Mouse (Mus musculus): ENCODE results near the gene Gna11.

The Gna11 gene

GRCm38 (mm10) chr10:81545161-81545747 lies at the start of gene Gna11:
TSS of gene Gna11 (minus strand) at chr10:81545190.
- peak; percentile 100 for DNase-seq

DNA sequence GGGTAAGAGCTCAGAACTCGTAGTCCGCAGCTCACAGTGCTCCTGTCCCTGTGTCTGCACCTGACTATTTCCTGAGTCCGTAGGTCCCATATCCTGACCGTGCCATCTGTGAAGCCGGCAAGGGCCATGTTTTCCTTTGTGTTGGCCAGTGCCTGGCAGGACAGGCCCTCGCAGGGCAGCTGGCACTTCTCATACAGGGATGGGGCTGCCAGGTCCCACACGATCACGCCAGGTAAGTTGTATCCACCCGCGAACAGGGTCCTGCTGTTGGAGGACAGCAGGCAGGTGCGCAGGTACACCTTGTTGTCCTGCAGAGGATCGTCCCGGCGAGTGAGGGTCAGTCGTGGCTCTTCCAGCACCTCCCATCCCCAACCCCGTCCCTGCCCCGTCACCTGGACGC lies 48.9 kb upstream of the Gna11 start:
- peak; percentile 85 for DNase-seq

DNA sequence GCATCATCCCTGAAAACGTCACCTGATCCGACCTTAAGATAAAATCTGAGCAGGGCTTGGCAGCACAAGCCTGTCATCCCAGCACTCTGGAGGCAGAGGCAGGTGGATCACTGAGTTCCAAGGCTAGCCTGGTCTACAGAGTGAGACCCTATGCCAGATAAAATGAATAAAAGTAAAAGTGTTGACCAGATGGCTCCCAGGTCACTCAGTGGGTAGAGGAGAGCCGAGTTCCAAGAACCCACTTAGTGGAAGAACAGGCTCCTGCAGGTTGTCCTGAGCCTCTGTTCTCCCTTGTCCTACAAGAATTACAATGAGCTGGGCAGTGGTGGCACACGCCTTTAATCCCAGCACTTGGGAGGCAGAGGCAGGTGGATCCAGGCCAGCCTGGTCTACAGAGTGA lies 48.2 kb upstream of the Gna11 start:
- DNase-seq: peak; percentile 50

DNA sequence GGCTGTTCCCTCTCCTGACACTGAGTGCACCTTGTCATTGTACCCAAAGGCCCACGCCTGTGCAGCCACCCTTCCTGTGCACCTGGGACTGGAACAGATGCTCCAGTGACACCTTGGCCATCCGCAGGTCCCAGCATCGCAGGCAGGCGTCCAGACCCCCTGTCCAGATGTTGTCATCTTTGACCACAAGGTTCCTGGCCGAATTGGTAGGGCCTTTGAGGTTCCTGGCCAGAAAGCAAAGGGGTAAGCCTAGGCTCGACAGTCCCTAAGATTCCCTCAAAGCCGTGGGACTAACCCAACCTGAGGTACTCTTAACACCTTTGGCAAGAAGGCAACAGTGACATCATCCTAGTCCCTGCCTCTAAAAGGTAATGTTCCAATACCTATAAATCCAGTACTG lies 47.6 kb upstream of the Gna11 start:
- peak; percentile 59 for DNase-seq

DNA sequence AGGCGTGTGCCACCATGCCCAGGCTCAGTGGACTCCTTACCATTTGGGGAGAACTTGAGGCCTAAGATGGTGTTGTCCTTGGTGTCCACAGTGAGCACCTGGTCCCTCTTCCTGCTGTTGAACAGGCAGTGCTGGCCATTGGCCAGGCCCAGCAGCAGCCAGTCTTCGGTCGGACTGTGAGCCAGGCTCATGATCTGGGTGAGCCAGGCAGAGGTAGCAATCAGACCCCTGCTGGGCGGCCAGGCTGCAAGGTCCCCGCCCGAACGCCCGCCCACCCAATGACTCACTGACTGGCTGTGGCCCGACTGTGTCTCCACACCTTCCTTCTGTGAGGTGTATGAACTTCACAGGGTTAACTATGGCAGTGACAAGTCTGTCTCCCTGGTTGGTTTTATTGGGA lies 46.9 kb upstream of the Gna11 start:
- peak; percentile 66 for DNase-seq

GRCm38 (mm10) chr10:81588739-81589138 lies 43.7 kb upstream of the Gna11 start:
- DNase-seq: peak; percentile 35

DNA sequence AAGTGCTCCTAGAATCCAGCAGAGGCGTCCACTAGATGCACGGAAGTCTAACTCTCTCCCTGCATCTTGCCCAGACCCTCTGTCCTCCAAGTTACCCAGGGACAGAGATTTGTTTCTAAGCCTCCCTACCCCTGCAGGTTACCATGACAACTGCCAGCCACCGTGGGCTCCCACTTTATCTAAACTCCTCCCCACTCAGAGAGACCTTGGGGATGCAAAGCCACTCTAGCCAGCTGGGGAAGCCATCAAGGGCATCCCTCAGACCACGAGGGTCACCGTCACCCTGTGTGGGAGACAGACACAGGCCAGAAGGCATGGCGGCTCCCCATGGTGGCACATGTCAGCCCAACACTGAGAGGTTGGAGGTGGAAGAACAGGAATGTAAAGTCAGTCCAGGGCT lies 38.4 kb upstream of the Gna11 start:
- DNase-seq: no peak

GRCm38 (mm10) chr10:81580441-81581070 lies 35.6 kb upstream of the Gna11 start:
- DNase-seq: no peak

DNA sequence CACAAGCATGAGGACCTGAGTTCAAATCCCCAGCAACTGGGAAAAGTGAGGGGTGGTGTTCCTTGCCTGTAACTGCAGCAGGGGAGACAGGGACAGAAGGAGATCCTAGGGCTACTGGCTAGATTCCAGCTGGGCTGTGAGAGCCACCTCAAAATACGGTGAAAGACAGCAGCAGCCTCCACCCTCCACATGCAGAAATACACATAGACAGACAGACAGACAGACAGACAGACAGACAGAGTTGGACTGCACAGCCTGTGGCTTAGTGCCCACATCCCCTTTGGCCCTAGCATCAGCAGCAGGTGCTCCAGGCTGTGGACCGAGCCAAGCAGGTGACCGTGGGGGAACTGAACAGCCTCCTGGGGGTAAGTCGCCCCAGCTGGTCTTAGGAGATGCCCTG lies 35.0 kb upstream of the Gna11 start:
- DNase-seq: peak; percentile 78

DNA sequence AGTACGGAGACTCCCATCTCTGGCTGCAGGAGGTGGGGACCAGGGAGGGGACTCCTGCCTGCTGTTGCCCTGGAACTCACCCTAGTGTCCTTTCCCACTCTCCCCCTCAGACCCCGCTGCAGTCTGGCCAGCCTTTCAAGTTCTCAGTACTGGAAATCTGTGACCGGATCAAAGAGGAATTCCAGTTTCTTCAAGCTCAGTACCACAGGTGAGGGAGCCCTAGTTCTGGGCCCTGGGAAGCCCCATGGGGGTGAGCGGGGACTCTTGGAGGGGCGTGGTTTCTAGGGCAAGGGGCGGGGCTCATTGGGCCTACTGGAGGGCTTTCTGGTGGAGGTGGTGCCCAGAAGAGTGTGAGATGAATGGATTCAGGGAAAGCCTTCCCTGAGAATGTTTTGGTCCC lies 30.7 kb upstream of the Gna11 start:
- peak; percentile 77 for DNase-seq

- peak; percentile 77 for DNase-seq
These were observed 30.2 kb upstream of the Gna11 start for GRCm38 (mm10) chr10:81575208-81575631.

DNA sequence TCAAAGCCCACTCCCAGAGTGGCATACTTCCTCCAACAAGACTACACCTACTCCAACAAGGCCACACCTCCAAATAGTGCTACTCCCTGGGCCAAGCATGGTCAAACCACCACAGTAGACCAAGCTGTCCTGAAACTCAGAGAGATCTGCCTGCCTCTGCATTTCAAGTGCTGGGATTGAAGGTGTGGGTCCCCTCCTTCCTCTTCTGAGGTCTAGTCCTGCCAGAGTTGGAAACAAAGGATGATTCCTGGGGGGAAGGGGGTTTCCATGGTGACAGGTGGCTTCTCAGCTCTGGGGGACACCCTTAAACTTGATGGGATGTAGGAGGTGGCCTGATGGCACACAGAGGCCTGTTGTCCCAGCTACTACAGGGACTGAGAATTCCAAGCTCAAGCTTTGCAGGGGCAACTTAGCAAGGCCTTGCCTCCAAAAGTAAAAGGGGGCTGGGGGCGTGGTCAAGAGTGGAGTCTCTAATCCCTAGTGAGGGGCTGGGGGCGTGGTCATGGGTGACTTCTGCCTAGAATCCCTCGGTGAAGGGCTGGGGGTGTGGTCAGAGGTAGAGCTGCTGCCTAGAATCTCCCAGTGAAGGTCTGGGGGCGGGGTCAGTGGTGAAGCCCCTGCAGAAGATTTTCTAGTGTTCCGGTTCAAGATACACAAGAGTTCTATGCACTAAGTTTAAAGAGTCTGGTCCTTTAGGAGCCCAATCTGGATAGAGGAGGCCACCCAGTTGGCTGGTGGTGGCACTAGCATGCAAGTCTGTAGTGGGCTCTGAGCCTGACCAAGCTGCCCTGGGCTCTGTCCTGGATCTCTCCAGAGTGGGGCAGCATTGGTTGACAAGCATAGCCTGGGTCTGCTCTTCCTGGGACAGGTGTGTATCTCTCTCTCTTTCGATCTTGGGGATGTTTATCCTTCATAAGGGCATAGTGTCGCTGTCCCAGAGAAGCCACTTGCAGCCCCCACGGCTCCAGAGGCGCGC lies 29.4 kb upstream of the Gna11 start, which contains the start of gene Tle2:
Gene Tle2 (plus strand): TSS at position 481 of the 976 bp plus-strand sequence.
- peak; percentile 82 for DNase-seq

GRCm38 (mm10) chr10:81572975-81573374 lies 28.0 kb upstream of the Gna11 start:
- DNase-seq: peak; percentile 76

DNA sequence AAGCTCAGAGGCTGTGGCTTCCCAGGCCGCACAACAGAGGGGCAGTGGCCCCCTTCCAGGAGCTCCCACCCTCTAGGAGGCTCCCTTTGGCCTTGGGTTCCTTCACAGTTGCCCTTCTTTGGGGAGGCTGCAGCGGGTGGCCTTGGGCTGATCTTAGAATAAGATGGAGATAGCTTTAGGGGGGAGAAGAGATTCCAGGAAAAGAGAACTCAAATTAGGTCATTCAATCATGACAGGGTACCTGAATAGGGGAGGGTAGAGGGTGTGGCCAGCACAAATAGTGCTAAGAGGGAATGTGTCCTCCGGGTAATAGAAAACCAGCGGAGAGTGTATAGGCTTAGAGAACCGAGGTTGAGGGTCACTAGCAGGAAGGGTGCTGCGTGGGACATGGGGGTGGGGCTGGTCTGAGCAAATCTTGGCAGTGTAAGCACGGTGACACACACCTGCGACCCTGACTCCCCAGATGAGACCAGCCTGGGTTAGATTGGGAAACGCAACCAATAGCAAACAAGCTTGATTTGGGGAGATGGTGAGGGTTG lies 27.2 kb upstream of the Gna11 start:
- peak; percentile 80 for DNase-seq

DNA sequence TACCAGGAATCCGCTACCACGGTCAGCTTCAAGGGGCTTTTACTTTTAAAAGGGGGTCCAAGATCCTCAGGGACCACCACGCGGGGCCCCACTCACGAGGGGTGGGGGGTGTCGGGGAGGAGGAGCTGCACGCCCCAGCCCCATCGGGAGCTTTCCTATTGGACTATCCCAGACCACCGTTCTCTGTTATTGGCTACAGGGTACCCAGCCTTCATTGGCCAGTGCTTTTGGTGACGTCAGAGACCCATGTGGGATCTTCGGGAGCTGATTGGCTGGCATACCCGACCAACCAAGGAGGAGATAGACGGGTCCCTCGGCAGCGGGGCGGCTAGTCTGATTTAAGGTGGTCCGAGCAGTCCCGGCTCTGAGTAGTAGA lies 26.5 kb upstream of the Gna11 start:
- DNase-seq: peak; percentile 100

DNA sequence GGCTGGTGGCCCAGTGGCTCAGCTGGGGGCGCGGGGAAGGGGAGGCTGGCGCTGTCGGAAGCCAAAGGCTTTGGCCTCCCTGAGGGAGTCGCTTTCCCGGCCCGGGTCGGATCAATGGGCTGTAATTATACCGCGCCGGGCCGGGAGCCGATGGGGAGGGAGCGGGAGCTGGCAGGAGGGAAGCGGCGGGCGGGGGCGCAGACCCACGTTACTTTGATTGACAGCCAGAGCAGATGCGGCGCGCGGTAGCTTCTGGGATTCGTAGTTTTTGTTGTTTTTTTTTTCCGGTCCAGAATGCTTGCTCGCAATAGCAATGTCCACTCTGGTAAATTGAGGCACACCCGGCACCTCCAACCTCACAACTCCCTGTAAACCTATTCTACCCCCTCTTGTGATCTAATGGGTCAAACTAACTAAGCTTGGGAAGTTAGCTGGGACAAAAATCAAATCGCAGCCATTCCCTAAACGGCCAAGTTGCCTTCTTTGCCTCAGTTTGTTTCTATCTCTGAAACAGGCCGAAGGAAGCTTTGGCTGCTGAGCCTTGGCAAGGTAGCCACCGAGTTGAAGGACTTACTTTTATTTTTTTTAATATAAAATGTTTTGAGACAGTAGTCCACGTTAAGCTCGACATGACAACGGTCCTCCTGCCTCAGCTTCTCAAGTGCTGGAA lies 26.0 kb upstream of the Gna11 start:
- peak; percentile 96 for DNase-seq

- DNase-seq: no peak
These were observed 25.3 kb upstream of the Gna11 start for GRCm38 (mm10) chr10:81570238-81570800.

DNA sequence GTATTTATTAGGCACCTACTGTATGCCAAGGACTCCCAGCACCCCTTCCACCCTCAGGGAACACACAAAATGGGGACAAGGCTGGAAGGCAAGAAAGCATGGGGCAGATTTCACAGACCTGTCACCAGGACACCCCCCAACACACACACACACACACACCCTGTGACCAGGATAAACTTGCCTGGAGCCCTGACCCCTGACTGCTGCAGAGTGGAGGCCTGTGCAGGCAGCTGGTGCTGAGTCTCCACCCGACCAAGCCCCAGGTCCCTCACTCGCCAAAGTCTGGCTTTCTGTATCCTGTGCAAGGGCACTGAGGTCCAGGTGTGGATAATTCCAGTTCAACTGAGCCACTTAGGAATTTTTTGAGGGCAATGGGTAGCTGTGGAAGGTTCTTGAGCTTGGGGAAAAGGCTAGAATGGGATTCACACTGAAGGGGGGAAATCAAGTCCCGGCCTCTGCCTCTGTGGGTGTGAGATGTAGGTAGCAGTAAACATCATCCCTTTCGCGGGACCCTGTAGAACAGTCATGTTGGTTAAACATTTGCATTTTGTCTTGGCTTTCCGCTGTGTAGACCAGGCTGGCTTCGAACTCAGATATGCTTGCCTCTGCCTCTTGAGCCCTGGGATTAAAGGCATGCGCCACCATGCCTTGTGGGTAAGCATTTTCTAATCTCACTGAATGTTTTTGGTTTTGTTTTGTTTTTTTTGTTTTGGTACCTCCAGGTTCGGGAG lies 24.7 kb upstream of the Gna11 start:
- DNase-seq: peak; percentile 74

GRCm38 (mm10) chr10:81568381-81569191 lies 23.6 kb upstream of the Gna11 start:
- DNase-seq: peak; percentile 74

Measured in cerebellum, adult 9-11 months (tissue).